Mouse (Mus musculus) liver, embryonic 14 days (tissue): ENCODE measurements around the gene Prdx3. TPM values are rescaled to one million over a fixed set of nuclear protein-coding genes. Genes with fewer than 3 reads are reported as not detected.

Experiments used
- polyA plus RNA-seq: library from polyadenylated mRNA; depleted of rRNA; stranded (reverse); fragments of >200 nt; gene quantifications from 2 replicates; pipeline ENCODE4 v1.2.3, GENCODE M21; 2012; rRNA removed

Gene Prdx3
- polyA plus RNA-seq, result 184 and 244 TPM in 2 replicates

DNA sequence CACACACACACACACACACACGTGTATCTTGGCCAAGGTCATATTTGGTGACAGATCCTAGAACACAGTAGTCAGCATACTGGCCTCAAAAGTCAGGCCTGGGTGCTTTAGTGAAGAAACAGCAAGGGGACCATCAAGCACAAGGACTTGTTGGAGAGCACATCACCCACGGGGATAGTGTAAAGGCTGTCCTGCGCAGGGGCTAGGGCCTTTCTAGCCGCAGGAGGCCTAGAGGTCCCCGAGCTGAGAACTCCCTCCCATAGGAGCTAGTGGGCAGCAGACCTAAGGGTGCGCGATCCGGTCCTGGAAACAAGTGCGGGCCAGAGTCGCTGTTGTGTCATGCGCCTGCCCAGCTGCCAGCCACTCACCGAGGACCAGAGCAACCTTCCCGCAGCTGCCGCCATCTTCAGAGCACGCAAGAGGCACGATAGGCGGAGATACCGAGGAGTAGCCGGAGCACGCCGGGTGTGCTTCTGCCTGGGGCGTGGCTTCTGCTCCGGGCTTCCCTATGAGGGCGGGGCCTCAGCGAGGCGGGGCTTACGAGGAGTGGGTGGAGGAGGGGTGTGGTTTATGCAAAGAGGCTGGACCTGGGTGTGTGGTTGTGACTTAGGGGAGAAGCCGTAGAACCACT is at the start of gene Prdx3:
TSS of gene Prdx3 (minus strand) at position 493 of the 631 bp plus-strand sequence.

DNA sequence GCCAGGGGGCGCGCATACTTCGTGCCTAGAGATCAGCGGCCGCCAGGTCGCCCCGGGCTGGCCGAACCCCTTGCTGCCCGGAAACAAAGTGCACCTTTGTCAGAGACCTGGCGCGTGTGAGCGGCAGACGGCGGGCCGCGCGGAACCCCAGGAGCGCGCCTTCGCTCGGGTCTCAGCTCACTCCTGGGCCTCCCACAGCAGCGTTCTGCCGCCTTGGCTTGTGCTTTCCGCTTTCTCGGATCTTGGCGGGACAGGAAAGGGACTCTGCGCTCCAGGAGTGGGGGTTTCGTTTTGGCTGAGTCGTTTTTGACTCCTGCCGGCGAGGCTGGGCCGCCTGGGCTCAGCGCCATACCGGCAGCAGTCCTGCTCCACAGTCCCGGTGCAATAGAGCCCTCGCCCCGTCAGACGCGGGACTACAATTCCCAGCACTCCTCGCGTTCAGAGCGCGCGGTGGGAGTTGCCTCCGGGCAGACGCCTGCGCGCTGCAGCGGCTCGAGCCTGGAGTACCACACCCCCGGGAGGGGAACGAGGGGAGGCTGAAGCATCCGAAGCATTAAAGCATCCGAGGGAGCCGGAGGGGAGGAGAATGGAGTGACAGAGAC is 15.5 kb upstream of the Prdx3 start, which contains the start of gene Grk5:
TSS of gene Grk5 (plus strand) at position 36 of the 602 bp plus-strand sequence.

DNA sequence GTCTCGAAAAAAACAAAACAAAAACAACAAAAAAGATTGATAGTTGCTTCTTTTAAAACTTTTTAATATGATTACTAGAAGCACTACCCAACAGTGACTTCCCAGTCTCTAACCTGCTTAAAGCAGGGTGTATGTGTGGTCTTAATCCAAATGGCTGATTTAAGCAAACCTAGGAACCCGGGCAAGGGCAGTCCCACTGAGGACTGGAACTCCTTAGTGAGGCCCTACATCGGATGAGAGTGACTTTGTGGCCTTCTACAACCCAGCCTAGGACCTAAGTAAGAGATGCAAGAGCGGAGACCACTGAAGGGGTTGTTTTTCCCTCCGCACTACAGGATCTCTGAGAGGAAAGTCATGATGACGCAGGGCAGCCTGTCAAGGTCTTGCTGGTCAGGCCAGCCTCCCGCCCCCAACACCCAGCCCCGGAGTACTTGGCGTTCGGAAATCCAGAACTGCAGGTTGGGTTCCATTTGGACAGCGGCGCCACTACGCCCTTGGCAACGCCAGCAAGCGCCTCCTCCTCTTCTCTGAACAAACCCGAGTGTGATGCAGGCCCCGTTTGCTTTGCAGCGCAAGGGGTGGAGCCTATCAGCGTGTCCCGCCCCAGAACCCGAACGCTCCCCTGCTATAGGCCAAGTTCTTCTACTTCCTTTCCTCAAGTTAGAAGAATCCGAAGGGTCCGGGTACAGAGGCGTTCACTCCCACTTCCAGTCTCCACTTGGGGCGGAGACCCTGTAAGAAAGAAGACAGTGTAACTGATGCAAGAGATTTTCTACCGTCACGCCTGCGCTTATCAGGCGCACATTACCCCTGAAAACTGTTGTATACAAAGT is 13.3 kb downstream of the Prdx3 start, which contains the start of gene Sfxn4:
TSS of gene Sfxn4 (minus strand) at position 612 of the 833 bp plus-strand sequence.

Other genes with a start within 250 kb of the Prdx3 start
- 0.98 and 1.3 TPM in 2 replicates for gene Nanos1, start 118.6 kb downstream of the Prdx3 start, polyA plus RNA-seq
- 113 and 114 TPM in 2 replicates for gene Eif3a, start 83.9 kb downstream of the Prdx3 start, polyA plus RNA-seq
- gene Fam45a, start 63.0 kb downstream of the Prdx3 start, polyA plus RNA-seq, result 11.5 and 13.9 TPM in 2 replicates
- gene Sfxn4, start 13.1 kb downstream of the Prdx3 start, polyA plus RNA-seq, result 0.79 and 0.92 TPM in 2 replicates
- gene Grk5, start 15.2 kb upstream of the Prdx3 start, polyA plus RNA-seq, result 0.77 and 0.89 TPM in 2 replicates